Mouse (Mus musculus) testis, adult 2 months (tissue): Measurements from ENCODE around the gene Prmt1. TPM values are rescaled to one million over a fixed set of nuclear protein-coding genes. Genes with fewer than 3 reads are reported as not detected.

Experiments
- H3K27ac ChIP-seq: fragments of 200-500 bp; 2 replicates; pipeline ENCODE4 v1.5.1; 2012; ENCODE audit warnings: low read depth, low read length; ENCODE audit not compliant: control insufficient read depth, insufficient read depth
- H3K27me3 ChIP-seq: fragments of 200-500 bp; 2 replicates; pipeline ENCODE4 v1.6.1; 2012; ENCODE audit warnings: mild to moderate bottlenecking, low read length, moderate library complexity; ENCODE audit not compliant: control insufficient read depth, insufficient read depth
- H3K36me3 ChIP-seq: fragments of 200-500 bp; 2 replicates; pipeline ENCODE4 v1.6.1; 2012; ENCODE audit warnings: mild to moderate bottlenecking, low read length; ENCODE audit not compliant: control insufficient read depth, insufficient read depth
- H3K4me1 ChIP-seq: fragments of 200-500 bp; 2 replicates; pipeline ENCODE4 v1.6.1; 2012; ENCODE audit warnings: low read length; ENCODE audit not compliant: control insufficient read depth, insufficient read depth
- H3K4me3 ChIP-seq: fragments of 200-500 bp; 2 replicates; pipeline ENCODE4 v1.5.1; 2012; ENCODE audit warnings: low read depth, mild to moderate bottlenecking, low read length, moderate library complexity, mixed read lengths; ENCODE audit not compliant: control insufficient read depth
- CTCF ChIP-seq: fragments of 200-500 bp; IDR thresholded peaks from 2 replicates; pipeline ENCODE4 v1.5.1; 2012; ENCODE audit warnings: low read depth, mild to moderate bottlenecking, inconsistent platforms, low read length, moderate library complexity; ENCODE audit not compliant: control insufficient read depth, insufficient read depth, insufficient replicate concordance
- POLR2A ChIP-seq: fragments of 200-500 bp; IDR thresholded peaks from 2 replicates; pipeline ENCODE4 v1.6.1; 2012; ENCODE audit warnings: low read depth, mild to moderate bottlenecking, inconsistent platforms, low read length, moderate library complexity; ENCODE audit not compliant: control insufficient read depth
- polyA plus RNA-seq: library from polyadenylated mRNA; depleted of rRNA; stranded (reverse); fragments of >200 nt; gene quantifications from 2 replicates; pipeline ENCODE4 v1.2.3, GENCODE M21; 2012

Gene Prmt1
- polyA plus RNA-seq, 1 experiment: 60.1 TPM

GRCm38 (mm10) chr7:44962831-44963230 lies 23.5 kb downstream of the Prmt1 start:
- Histone ChIP-seq H3K27ac (no peak overlapping the region), H3K4me3 (no peak overlapping the region), H3K36me3 (no peaks in the 10 kb centered on the region; the same call in 1 of the 2 replicates), H3K4me1 (no peaks in the 10 kb centered on the region), H3K27me3 (no peaks in the 10 kb centered on the region)
- TF ChIP-seq POLR2A: no peak
- no peak for TF ChIP-seq CTCF

DNA sequence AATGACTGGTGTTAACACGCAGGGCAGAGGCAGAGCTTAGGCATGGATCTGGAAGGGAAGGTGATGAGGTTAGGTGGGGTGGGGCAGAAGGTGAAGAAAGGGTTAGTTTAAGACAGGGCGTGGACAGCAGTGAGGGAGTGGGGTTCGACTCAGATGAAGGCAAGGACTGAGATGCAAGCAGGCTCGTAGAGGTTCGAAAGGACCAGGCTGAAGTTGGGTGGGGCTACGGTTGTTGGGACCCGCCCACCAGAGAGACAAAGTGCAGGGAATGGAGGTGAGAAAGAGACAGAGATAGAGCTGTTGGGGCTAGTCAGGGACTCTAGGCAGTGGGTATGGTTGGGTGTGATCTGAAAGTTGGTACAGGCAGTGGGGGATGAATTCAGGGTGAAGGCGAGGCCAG lies 24.0 kb downstream of the Prmt1 start:
- TF ChIP-seq POLR2A: no peak
- TF ChIP-seq CTCF: no peak
- H3K4me3 ChIP-seq: no peak overlapping the region
- H3K36me3 ChIP-seq: no peaks in the 10 kb centered on the region; the same call in 1 of the 2 replicates
- no peaks in the 10 kb centered on the region for H3K4me1 ChIP-seq
- H3K27me3 ChIP-seq: no peaks in the 10 kb centered on the region
- H3K27ac ChIP-seq: no peak overlapping the region

- Histone ChIP-seq H3K4me3 (no peak overlapping the region), H3K36me3 (no peaks in the 10 kb centered on the region), H3K27ac (no peak overlapping the region), H3K27me3 (no peaks in the 10 kb centered on the region), H3K4me1 (no peaks in the 10 kb centered on the region)
- no peak for TF ChIP-seq CTCF
- no peak for TF ChIP-seq POLR2A
Observed at GRCm38 (mm10) chr7:44960512-44960910, 25.9 kb downstream of the Prmt1 start.

GRCm38 (mm10) chr7:44959874-44960511 lies 26.4 kb downstream of the Prmt1 start:
- H3K27me3 ChIP-seq: no peaks in the 10 kb centered on the region
- H3K27ac ChIP-seq: no peak overlapping the region
- H3K4me3 ChIP-seq: no peak overlapping the region
- no peak for TF ChIP-seq CTCF
- no peak for TF ChIP-seq POLR2A
- H3K36me3 ChIP-seq: no peaks in the 10 kb centered on the region
- no peaks in the 10 kb centered on the region for H3K4me1 ChIP-seq

GRCm38 (mm10) chr7:44959281-44959680 lies 27.1 kb downstream of the Prmt1 start:
- TF ChIP-seq POLR2A (no peak), CTCF (no peak)
- Histone ChIP-seq H3K4me1 (no peaks in the 10 kb centered on the region), H3K4me3 (no peak overlapping the region), H3K27me3 (no peaks in the 10 kb centered on the region), H3K36me3 (no peaks in the 10 kb centered on the region), H3K27ac (no peak overlapping the region)

DNA sequence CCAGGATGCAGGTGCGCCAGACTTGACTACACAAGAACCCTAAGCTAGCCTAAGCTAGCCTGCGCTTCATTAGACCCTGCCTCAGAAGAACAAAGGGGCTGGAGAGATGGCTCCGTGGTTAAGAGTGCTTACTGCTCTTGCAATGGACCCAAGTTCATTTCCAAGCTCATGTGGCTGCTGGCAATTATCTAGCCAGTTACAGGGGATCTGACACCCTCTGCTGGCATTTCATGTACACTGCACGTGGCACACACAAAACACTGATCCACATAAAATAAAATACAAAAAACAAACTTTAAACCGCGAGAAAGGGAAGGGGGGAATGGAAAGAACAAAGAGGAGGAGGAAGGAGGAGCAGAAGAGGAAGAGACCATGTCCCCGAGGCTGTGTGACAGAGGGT lies 28.2 kb downstream of the Prmt1 start:
- Histone ChIP-seq H3K4me3 (no peak overlapping the region), H3K27me3 (no peaks in the 10 kb centered on the region), H3K27ac (no peak overlapping the region), H3K36me3 (no peaks in the 10 kb centered on the region), H3K4me1 (peaks cover under 1% of the 10 kb centered on the region)
- TF ChIP-seq POLR2A: no peak
- peak; percentile 7; the same call in 1 of the 2 replicates for TF ChIP-seq CTCF

GRCm38 (mm10) chr7:44957183-44957835 lies 29.1 kb downstream of the Prmt1 start:
- Histone ChIP-seq H3K27ac (no peak overlapping the region), H3K27me3 (no peaks in the 10 kb centered on the region), H3K4me3 (no peak overlapping the region), H3K4me1 (peaks cover 5% of the 10 kb centered on the region), H3K36me3 (no peaks in the 10 kb centered on the region)
- no peak for TF ChIP-seq CTCF
- no peak for TF ChIP-seq POLR2A

DNA sequence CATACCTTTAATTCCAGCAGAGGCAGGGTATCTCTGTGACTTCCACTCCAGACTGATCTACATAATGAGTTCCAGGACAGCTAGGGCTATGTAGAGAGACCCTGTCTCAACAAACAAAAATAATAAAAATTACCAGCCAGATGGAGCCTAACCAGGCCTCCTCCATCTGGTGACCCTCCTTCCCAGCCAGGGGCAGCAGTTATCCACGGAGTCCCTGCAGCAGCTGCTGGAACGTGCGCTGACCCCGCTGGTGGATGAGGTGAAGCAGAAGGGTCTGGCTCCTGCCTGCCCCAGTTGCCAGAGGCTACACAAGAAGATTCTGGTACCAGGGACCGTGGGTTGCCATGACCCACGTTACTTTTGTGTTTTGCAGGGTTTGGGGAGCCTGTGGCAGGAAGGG lies 30.1 kb downstream of the Prmt1 start:
- no peak overlapping the region for H3K27ac ChIP-seq
- H3K4me3 ChIP-seq: no peak overlapping the region
- no peaks in the 10 kb centered on the region for H3K36me3 ChIP-seq
- no peak for TF ChIP-seq POLR2A
- no peak for TF ChIP-seq CTCF
- H3K27me3 ChIP-seq: no peaks in the 10 kb centered on the region
- H3K4me1 ChIP-seq: peaks cover 11% of the 10 kb centered on the region
